Mouse (Mus musculus): ENCODE data around the gene Sptssa. TPM values are rescaled to one million over a fixed set of nuclear protein-coding genes. Genes with fewer than 3 reads are reported as not detected.

Gene Sptssa
- total RNA-seq, 2 experiments from 2014 or later = 17.0 to 17.9 TPM

- DNase-seq = no peak
Observed at GRCm38 (mm10) chr12:54655292-54656038, 908 bp downstream of the Sptssa start.

GRCm38 (mm10) chr12:54654741-54655140 lies 1.6 kb downstream of the Sptssa start:
- DNase-seq = no peak

- DNase-seq = no peak
Observed at GRCm38 (mm10) chr12:54654141-54654540, 2.2 kb downstream of the Sptssa start.

GRCm38 (mm10) chr12:54652346-54652745 lies 4.0 kb downstream of the Sptssa start:
- no peak for DNase-seq

- no peak for DNase-seq
Observed at GRCm38 (mm10) chr12:54651820-54652219, 4.6 kb downstream of the Sptssa start.

- DNase-seq = no peak
Observed at GRCm38 (mm10) chr12:54651158-54651557, 5.2 kb downstream of the Sptssa start.

GRCm38 (mm10) chr12:54644947-54645346 lies 11.4 kb downstream of the Sptssa start:
- no peak for DNase-seq

- DNase-seq = no peak
Observed at GRCm38 (mm10) chr12:54643320-54643892, 13.0 kb downstream of the Sptssa start.

GRCm38 (mm10) chr12:54641374-54641773 lies 15.0 kb downstream of the Sptssa start:
- no peak for DNase-seq

GRCm38 (mm10) chr12:54640259-54640658 lies 16.1 kb downstream of the Sptssa start:
- DNase-seq = no peak

GRCm38 (mm10) chr12:54637033-54637432 lies 19.3 kb downstream of the Sptssa start:
- DNase-seq = no peak

- DNase-seq = no peak
Observed at GRCm38 (mm10) chr12:54632141-54632540, 24.2 kb downstream of the Sptssa start.

- DNase-seq = no peak
Observed at GRCm38 (mm10) chr12:54621942-54622341, 34.4 kb downstream of the Sptssa start.

- no peak for DNase-seq
Observed at GRCm38 (mm10) chr12:54620042-54620705, 36.2 kb downstream of the Sptssa start.

GRCm38 (mm10) chr12:54608988-54609387 lies 47.4 kb downstream of the Sptssa start:
- no peak for DNase-seq

- DNase-seq = no peak
Observed at GRCm38 (mm10) chr12:54605203-54605602, 51.2 kb downstream of the Sptssa start.

- no peak for DNase-seq
Observed at GRCm38 (mm10) chr12:54603542-54604167, 52.7 kb downstream of the Sptssa start.

GRCm38 (mm10) chr12:54600482-54600881 lies 55.9 kb downstream of the Sptssa start:
- no peak for DNase-seq

- no peak for DNase-seq
Observed at GRCm38 (mm10) chr12:54598358-54598757, 58.0 kb downstream of the Sptssa start.

- DNase-seq = no peak
Observed at GRCm38 (mm10) chr12:54596715-54597114, 59.7 kb downstream of the Sptssa start.

Data from gastrocnemius, postnatal 25 days (tissue).